Mouse (Mus musculus) myocyte (in vitro differentiated cells): ENCODE measurements around the gene Ccdc188. TPM values are rescaled to one million over a fixed set of nuclear protein-coding genes. Genes with fewer than 3 reads are reported as not detected.

Experiments used
- H3K27me3 ChIP-seq: one replicate; pipeline ENCODE4 v1.6.1; 2011; ENCODE audit not compliant: control insufficient read depth, insufficient read depth, insufficient read length
- H3K36me3 ChIP-seq: one replicate; pipeline ENCODE4 v1.6.1; 2011; ENCODE audit not compliant: control insufficient read depth, insufficient read depth
- H3K4me2 ChIP-seq: one replicate; pipeline ENCODE4 v1.6.1; 2011; ENCODE audit warnings: low read depth, control low read depth
- H3K4me3 ChIP-seq: one replicate; pipeline ENCODE4 v1.5.1; 2011; ENCODE audit warnings: mild to moderate bottlenecking, control low read depth, moderate library complexity
- H3K79me2 ChIP-seq: one replicate; pipeline ENCODE4 v1.6.1; 2011; ENCODE audit not compliant: control insufficient read depth, insufficient read depth
- H3ac ChIP-seq: one replicate; pipeline ENCODE4 v1.6.1; 2011; ENCODE audit not compliant: control insufficient read depth, insufficient read length
- CEBPB ChIP-seq: IDR thresholded peaks from 2 replicates; pipeline ENCODE4 v1.6.1; 2011; ENCODE audit warnings: mild to moderate bottlenecking, moderate library complexity; ENCODE audit not compliant: poor library complexity, insufficient read depth, severe bottlenecking
- E2F4 ChIP-seq: IDR thresholded peaks from one replicate; pipeline ENCODE4 v1.6.1; 2011; ENCODE audit warnings: mild to moderate bottlenecking, control low read depth, moderate library complexity; ENCODE audit not compliant: insufficient read depth
- MAX ChIP-seq: IDR thresholded peaks from one replicate; pipeline ENCODE4 v1.6.1; 2011; ENCODE audit warnings: low read depth, mild to moderate bottlenecking, control low read depth
- MYOD1 ChIP-seq, 3 experiments: IDR thresholded peaks; one replicate each; pipeline ENCODE4 v1.6.1; 2011; ENCODE audit warnings: control low read depth in 2 of 3, low read depth in 2 of 3, mild to moderate bottlenecking in 2 of 3, moderate library complexity in 1 of 3; ENCODE audit not compliant: insufficient read length in 2 of 3, control insufficient read depth in 1 of 3
- MYOG ChIP-seq, 3 experiments: IDR thresholded peaks; one replicate each; pipeline ENCODE4 v1.6.1; 2011; ENCODE audit warnings: control low read depth in 2 of 3, low read depth in 2 of 3, mild to moderate bottlenecking in 2 of 3; ENCODE audit not compliant: insufficient read length in 2 of 3, control insufficient read depth in 1 of 3, insufficient read depth in 1 of 3
- POLR2A ChIP-seq: IDR thresholded peaks from one replicate; pipeline ENCODE4 v1.6.1; 2011; ENCODE audit warnings: low read depth, mild to moderate bottlenecking, control low read depth, moderate library complexity; ENCODE audit not compliant: insufficient read length
- POLR2AphosphoS2 ChIP-seq: IDR thresholded peaks from one replicate; pipeline ENCODE4 v1.6.1; 2011; ENCODE audit warnings: low read depth, control low read depth; ENCODE audit not compliant: insufficient read length
- REST ChIP-seq: IDR thresholded peaks from one replicate; pipeline ENCODE4 v1.6.1; 2011; ENCODE audit warnings: mild to moderate bottlenecking, control low read depth, moderate library complexity; ENCODE audit not compliant: insufficient read depth, insufficient read length
- SRF ChIP-seq: IDR thresholded peaks from one replicate; pipeline ENCODE4 v1.6.1; 2011; ENCODE audit warnings: low read depth; ENCODE audit not compliant: control insufficient read depth, insufficient read length
- TCF12 ChIP-seq: IDR thresholded peaks from one replicate; pipeline ENCODE4 v1.6.1; 2011; ENCODE audit warnings: mild to moderate bottlenecking, control low read depth; ENCODE audit not compliant: poor library complexity, insufficient read depth, severe bottlenecking
- TCF3 ChIP-seq: IDR thresholded peaks from one replicate; pipeline ENCODE4 v1.6.1; 2011; ENCODE audit warnings: low read depth, control low read depth; ENCODE audit not compliant: insufficient read length
- USF1 ChIP-seq: IDR thresholded peaks from one replicate; pipeline ENCODE4 v1.6.1; 2011; ENCODE audit warnings: low read depth, mild to moderate bottlenecking, control low read depth, moderate library complexity
- polyA plus RNA-seq: library from polyadenylated mRNA; unstranded; fragments of >200 nt; fragmentation: generic; extraction: Trizol; gene quantifications from one replicate; pipeline ENCODE4 v1.2.1, GENCODE M21; 2012; ENCODE audit warnings: missing spikeins

Ccdc188 gene
- polyA plus RNA-seq, 1 experiment: not detected

DNA sequence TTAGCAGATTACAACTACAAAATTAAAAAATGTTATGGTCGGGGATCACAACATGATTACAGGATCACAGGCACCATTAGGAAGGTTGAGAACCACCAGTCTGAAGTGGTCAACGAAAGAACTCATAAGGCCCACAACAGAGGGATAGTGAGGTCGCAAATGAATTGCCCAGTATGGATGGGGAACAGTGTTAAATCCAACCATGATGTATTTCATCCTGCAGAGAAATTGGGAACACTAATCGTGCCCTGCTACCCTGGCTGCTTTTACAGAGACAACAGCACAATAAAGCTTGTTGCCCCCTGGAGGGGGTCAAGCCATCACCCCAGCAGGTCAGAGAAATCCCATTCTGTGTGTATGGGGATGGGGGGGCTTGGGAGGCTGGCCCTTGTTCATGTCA lies 32.6 kb downstream of the Ccdc188 start:
- no peak for TF ChIP-seq TCF3
- TF ChIP-seq POLR2AphosphoS2: peak; percentile 51
- peak overlapping the region; percentile 65 for H3K4me2 ChIP-seq
- peak overlapping the region; percentile 95 for H3K4me3 ChIP-seq
- H3K27me3 ChIP-seq: no peaks in the 10 kb centered on the region
- H3K79me2 ChIP-seq: peaks cover 48% of the 10 kb centered on the region
- H3K36me3 ChIP-seq: peaks cover 42% of the 10 kb centered on the region
- peak overlapping the region; percentile 83 for H3ac ChIP-seq

DNA sequence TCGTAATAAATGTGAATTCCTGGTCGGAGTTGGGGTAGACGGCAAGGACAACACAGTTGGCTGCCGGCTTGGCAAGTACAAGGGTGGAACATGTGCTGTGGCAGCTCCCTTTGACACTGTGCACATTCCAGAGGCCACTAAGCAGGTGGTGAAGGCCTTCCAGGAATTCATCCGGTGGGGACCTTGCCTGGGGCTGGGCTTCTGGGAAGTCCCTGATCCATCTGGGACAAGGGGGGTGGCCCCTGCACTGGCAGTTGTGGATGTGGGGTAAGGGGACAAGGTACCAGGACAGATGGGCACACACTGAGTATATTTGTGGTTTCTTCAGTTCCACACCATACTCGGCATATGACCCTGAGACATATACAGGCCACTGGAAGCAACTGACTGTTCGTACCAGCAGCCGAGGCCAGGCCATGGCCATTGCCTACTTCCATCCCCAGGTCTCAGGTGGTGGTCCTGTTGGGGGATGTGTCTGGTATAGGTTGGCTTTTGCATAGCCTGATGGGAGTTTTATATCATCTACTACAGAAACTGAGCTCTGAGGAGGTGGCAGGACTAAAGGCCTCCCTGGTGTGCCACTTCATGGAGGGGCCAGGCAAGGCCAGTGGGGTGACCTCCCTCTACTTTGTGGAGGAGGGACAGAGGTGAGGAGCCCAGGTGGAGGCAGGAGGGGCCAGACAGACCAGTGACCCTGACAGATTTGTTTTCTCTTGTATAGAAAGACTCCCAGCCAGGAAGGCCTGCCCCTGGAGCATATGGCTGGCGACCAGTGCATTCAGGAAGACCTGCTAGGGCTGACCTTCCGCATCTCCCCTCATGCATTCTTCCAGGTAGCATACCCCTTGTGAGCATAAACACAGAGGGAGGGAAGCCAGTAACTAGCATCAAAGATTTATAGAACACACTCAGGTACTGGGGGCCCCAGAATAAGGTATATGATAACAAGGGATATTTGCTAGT lies 33.4 kb downstream of the Ccdc188 start:
- Histone ChIP-seq H3K36me3 (peaks cover 34% of the 10 kb centered on the region), H3K79me2 (peaks cover 39% of the 10 kb centered on the region), H3K4me3 (peak overlapping the region; percentile 95), H3K27me3 (no peaks in the 10 kb centered on the region), H3K4me2 (peak overlapping the region; percentile 65), H3ac (no peak overlapping the region)
- no peak for TF ChIP-seq CEBPB
- no peak for TF ChIP-seq USF1
- peak in 2 of 3 experiments; percentile 75 to 77 for TF ChIP-seq MYOD1 (IDR thresholded peaks at IDR 0.05; ENCODE audit: control insufficient read depth in 1 of 3, insufficient read length in 2 of 3, low read depth in 2 of 3)
- no peak for TF ChIP-seq TCF12
- peak; percentile 23 to 93 (median 75) for TF ChIP-seq MYOG (IDR thresholded peaks at IDR 0.05; ENCODE audit: control insufficient read depth in 1 of 3, insufficient read depth in 1 of 3, insufficient read length in 2 of 3, low read depth in 2 of 3)
- peak; percentile 74 for TF ChIP-seq POLR2AphosphoS2
- TF ChIP-seq REST: no peak
- no peak for TF ChIP-seq POLR2A
- no peak for TF ChIP-seq SRF
- TF ChIP-seq TCF3: peak; percentile 49
- no peak for TF ChIP-seq MAX
- no peak for TF ChIP-seq E2F4

DNA sequence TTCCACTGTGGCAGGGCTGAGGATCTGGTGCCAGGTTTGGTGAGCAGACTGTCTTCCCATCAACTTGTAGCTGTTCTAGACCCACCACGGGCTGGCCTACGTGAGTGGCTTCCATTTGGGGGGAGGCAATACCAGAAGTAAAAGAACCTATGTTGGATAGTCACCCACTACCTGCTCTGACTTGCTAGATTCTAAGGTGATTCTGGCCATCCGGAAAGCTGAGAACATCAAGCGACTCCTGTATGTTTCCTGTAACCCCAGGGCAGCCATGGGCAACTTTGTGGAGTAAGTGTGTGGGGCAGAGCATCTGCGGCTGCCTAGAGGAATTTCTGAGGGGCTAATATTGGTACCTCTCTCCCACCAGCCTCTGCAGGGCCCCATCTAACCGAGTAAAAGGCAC lies 35.1 kb downstream of the Ccdc188 start:
- H3K79me2 ChIP-seq: peaks cover 23% of the 10 kb centered on the region

GRCm38 (mm10) chr16:18253866-18254265 lies 36.2 kb downstream of the Ccdc188 start:
- no peak overlapping the region for H3K4me2 ChIP-seq
- peaks cover 18% of the 10 kb centered on the region for H3K79me2 ChIP-seq
- no peaks in the 10 kb centered on the region for H3K27me3 ChIP-seq
- peaks cover 48% of the 10 kb centered on the region for H3K36me3 ChIP-seq
- H3ac ChIP-seq: no peak overlapping the region
- no peak for TF ChIP-seq MYOG (IDR thresholded peaks at IDR 0.05; ENCODE audit: control insufficient read depth in 1 of 3, insufficient read depth in 1 of 3, insufficient read length in 2 of 3, low read depth in 2 of 3)
- TF ChIP-seq CEBPB: no peak
- no peak for TF ChIP-seq TCF3
- peak; percentile 27 for TF ChIP-seq POLR2A
- no peak for TF ChIP-seq SRF
- no peak for TF ChIP-seq MYOD1 (IDR thresholded peaks at IDR 0.05; ENCODE audit: control insufficient read depth in 1 of 3, insufficient read length in 2 of 3, low read depth in 2 of 3)
- TF ChIP-seq E2F4: no peak
- H3K4me3 ChIP-seq: no peak overlapping the region

More for the DNA sequence above, 35.1 kb downstream of the Ccdc188 start:
- no peak overlapping the region for H3K4me3 ChIP-seq
- no peak overlapping the region for H3K4me2 ChIP-seq
- peaks cover 40% of the 10 kb centered on the region for H3K36me3 ChIP-seq
- TF ChIP-seq USF1: no peak
- no peak overlapping the region for H3ac ChIP-seq
- H3K27me3 ChIP-seq: no peaks in the 10 kb centered on the region

DNA sequence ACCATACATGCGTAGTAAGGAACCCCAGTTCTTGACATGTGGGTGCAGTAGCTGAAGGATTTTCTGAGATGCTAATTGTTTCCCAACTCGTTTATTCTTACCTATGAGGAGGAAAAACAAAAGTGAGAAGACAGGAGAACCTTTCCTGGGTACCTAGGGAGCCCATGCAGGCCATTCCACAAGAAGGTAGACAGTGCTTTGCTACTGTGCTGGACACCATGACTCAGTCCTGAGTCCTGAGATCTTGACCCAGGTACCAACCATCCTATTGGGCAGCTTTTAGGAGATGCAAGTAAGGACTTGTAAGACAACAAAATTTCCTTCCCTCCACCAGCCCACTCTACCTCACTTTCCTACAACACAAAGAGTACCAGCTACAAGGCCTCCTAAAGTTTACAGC lies 40.5 kb downstream of the Ccdc188 start, which contains the start of gene Gm49776:
Gene Gm49776, minus strand, starts transcription at position 101 of the 400 bp plus-strand sequence.
- H3K79me2 ChIP-seq: peaks cover 3% of the 10 kb centered on the region
- TF ChIP-seq POLR2AphosphoS2: no peak
- TF ChIP-seq TCF3: no peak
- TF ChIP-seq CEBPB: no peak
- TF ChIP-seq MAX: no peak
- TF ChIP-seq USF1: no peak
- no peak for TF ChIP-seq POLR2A
- TF ChIP-seq SRF: no peak
- TF ChIP-seq MYOD1 (IDR thresholded peaks at IDR 0.05; ENCODE audit: control insufficient read depth in 1 of 3, insufficient read length in 2 of 3, low read depth in 2 of 3): no peak
- TF ChIP-seq TCF12: no peak
- TF ChIP-seq REST: no peak
- no peak for TF ChIP-seq E2F4
- TF ChIP-seq MYOG (IDR thresholded peaks at IDR 0.05; ENCODE audit: control insufficient read depth in 1 of 3, insufficient read depth in 1 of 3, insufficient read length in 2 of 3, low read depth in 2 of 3): no peak
- no peak within 1 kb of the TSS for H3K4me3 ChIP-seq
- peaks cover 70% of the 10 kb centered on the region for H3K36me3 ChIP-seq
- no peak within 1 kb of the TSS for H3ac ChIP-seq
- H3K27me3 ChIP-seq: no peaks in the 10 kb centered on the region
- no peak within 1 kb of the TSS for H3K4me2 ChIP-seq
